Mouse (Mus musculus): Measurements from ENCODE around the gene Ern1. TPM values are rescaled to one million over a fixed set of nuclear protein-coding genes. Genes with fewer than 3 reads are reported as not detected.

Gene Ern1
- polyA plus RNA-seq, 1 experiment: 10.8 TPM

DNA sequence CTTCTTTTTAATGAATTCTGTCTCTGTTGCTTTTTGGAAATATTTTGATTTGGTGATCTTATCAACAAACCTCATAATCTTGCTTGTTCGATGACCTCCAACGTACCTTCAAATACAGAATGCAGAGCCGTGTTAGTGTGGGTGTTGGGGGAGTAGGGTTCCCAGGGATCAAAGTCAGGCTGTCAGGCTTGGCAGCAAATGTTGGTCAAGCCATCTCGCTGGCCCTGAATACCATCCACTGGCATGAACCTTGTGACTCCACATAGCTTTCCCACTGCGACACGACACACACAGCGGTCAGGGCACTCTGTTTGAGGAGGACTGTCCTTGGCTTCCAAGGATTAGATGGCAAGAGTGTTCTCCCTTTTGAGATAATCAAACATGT lies 24.3 kb upstream of the Ern1 start:
- TF ChIP-seq GATA1 (IDR thresholded peaks at IDR 0.05; ENCODE audit: low read length): no peak

DNA sequence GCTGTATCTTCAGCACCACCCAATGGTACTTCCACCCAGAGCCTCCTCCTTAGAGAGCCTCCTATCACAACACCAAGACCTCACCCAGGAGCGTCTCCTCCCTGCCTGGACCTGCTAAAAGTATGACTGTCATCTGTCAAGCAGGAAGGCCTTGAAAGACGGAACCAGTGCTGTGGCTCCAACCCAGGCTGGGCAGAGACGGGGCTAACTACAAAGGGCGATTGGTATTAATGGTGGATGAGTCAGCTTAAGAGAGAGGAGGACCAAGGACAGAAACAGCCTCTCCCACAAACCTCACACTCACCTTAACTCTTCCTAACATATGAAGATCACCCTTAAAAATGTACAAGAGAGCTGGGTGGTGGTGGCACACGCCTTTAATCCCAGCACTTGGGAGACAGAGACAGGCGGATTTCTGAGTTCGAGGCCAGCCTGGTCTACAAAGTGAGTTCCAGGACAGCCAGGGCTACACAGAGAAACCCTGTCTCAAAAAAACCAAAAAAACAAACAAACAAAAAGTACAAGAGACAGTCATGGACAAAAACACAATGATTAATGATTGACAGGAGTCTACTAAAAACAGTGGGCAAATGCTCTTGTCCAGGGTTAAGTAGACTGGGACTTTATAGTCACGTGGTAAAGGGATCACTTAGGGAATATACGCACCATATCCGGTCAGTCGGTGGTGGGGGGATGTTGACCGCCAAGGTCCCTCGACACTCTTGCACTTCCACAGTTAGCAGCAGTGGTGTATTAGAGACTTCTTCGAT lies 23.8 kb upstream of the Ern1 start:
- no peak for TF ChIP-seq GATA1 (IDR thresholded peaks at IDR 0.05; ENCODE audit: low read length)

DNA sequence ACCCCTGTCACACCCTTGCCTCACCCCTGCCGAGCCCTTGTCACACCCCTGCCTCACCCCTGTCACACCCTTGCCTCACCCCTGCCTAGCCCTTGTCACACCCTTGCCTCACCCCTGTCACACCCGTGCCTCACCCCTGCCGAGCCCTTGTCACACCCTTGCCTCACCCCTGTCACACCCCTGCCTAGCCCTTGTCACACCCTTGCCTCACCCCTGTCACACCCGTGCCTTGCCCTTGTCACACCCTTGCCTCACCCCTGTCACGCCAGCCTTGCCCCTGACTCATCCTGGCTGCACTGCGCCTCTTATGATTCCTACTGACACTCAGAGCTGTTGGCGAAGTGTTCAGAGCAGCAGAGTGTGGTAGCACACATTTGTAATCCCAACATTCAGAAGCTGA lies 20.0 kb upstream of the Ern1 start:
- no peak for TF ChIP-seq GATA1 (IDR thresholded peaks at IDR 0.05; ENCODE audit: low read length)

DNA sequence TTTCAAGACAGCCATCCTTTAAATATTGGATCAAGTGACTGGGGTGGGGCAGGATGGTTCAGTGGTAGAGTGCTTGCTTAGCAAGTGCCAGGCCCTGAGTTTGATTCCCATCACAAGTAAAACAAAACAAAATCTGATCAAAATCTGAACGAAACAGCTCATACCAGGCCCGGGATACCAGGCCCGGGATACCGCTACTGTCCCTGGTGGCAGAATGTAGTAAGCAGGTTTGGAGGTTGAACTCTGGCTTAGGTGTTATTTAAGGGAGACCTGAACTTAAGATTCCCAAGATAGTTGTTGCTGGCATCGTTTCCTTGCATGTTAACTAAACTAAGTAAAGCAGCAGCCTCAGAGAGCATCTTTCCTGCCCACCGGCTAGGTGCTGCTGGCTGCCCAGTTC lies 18.6 kb upstream of the Ern1 start:
- TF ChIP-seq GATA1 (IDR thresholded peaks at IDR 0.05; ENCODE audit: low read length): no peak

DNA sequence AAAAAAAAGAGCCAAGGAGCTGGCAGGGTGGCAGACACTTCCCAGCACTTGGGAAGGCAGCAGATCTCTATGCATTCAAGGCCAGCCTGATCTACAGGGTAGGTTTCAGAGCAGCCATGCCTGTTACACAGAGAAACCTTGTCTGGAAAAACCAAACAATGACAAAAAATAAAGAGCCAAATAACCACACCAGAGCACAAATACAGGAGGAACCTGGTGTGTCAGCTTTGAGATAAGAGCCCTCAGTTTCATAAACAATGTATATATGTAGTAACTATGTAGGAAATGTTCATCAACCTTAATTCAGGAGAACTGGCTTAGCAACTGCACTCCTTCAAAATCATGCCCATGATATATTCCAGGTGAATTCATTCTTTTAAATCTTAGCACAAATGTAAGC lies 16.5 kb upstream of the Ern1 start:
- no peak for TF ChIP-seq GATA1 (IDR thresholded peaks at IDR 0.05; ENCODE audit: low read length)

DNA sequence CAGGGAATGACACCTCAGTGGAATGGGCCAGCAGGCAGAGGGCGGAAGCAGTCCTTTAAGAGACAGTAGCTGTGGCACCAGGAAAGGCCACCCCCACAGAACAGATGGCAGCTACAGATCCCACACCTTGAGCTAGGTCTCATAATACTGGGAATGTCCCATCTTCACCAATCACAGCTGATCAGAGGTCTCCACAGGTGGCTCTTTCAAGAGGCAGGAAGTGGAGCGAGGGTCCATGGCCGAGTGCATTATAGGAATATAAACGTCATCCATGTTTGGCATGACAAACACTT lies 15.7 kb upstream of the Ern1 start:
- no peak for TF ChIP-seq GATA1 (IDR thresholded peaks at IDR 0.05; ENCODE audit: low read length)

DNA sequence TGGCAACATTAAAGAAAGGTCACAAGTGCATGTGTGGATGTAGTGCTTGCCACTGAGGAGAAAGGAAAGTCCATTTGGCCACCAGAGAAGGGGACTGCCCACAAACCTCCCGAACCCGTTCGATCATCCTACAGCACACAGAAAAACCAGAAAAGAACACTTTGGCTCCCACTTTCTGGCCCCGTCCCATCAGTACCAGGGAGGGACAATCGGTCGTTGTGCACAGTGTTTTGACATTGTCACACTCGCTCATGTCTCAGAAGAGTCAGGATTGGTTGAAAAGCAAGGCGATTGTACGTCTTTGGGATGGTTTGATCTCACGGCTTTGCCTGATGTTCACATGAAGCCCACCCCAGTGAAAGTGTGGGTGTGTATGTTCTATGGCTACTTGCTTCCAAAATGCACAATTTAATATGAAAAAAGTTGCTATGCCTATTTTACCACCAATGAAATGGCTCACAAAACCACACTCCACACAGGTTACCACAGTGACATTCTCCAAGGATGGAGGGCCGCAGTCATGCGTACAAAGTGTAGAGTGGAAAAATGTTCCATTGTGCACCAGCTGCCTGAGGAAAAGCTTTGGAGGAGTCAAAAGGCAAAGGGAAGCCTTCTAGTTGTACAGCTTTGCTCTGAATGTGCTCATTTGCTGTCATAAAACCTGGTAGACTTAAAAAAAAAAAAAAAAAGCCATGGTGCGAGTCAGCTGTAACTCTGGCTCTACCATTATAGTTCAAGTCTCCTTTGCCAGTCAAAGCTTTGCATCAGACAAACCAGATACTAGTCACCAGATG lies 15.2 kb upstream of the Ern1 start:
- TF ChIP-seq GATA1 (IDR thresholded peaks at IDR 0.05; ENCODE audit: low read length): no peak

DNA sequence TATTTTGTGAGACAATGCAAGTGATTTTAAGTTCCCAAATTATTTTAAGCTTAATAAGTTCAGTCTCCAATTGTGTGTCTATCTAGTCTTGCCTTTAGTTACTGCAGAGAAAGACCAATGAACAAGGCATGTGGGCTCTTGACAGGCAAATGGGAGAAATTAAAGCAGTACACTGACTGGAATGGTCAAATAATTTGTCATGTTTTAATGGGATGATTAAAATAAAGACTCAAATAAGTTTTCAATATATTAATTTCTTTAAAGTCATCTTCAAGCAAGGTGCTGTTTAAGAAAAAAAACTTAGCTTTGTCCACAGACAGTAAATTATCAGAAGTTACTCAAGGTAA lies 14.5 kb upstream of the Ern1 start:
- no peak for TF ChIP-seq GATA1 (IDR thresholded peaks at IDR 0.05; ENCODE audit: low read length)

DNA sequence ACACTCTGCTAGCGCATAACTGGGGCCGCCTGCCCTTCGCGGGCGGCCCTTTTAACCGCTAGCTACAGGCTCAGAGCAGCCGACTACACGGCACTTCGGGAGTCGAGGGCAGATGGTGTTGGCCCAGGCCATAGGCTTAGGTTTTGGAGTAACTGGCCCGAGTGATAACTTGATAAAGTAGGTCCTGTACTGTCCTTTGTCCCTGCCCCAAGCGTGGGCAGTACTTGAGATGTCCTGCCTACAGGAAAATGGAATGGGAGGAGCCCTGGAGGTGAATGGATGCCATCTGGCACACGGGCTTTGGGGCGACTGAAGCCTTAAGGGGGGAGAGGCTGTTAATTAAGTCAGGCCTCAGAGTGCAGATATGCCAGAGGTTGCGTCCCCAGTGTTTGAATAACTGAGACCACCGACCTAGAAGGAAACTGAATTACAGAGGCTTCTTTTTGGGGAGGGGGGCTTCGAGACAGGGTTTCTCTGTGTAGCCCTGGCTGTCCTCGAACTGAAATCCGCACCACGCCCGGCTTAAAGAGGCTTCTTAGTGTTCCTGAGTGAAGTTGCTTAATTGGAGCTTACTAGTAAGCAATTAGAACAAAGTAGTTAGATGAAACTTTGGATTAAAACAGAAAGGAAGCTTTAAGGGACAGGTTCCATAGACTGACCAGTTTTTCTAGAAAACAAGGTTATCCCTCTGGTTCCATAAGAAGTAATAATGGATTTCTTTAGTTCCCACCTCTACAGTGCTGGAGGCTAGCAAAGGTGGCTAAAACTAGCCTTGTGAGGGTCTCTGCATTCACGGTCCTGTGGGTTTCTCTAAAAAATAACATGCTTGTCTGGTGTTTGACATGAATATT lies 13.9 kb upstream of the Ern1 start:
- TF ChIP-seq GATA1 (IDR thresholded peaks at IDR 0.05; ENCODE audit: low read length): no peak

DNA sequence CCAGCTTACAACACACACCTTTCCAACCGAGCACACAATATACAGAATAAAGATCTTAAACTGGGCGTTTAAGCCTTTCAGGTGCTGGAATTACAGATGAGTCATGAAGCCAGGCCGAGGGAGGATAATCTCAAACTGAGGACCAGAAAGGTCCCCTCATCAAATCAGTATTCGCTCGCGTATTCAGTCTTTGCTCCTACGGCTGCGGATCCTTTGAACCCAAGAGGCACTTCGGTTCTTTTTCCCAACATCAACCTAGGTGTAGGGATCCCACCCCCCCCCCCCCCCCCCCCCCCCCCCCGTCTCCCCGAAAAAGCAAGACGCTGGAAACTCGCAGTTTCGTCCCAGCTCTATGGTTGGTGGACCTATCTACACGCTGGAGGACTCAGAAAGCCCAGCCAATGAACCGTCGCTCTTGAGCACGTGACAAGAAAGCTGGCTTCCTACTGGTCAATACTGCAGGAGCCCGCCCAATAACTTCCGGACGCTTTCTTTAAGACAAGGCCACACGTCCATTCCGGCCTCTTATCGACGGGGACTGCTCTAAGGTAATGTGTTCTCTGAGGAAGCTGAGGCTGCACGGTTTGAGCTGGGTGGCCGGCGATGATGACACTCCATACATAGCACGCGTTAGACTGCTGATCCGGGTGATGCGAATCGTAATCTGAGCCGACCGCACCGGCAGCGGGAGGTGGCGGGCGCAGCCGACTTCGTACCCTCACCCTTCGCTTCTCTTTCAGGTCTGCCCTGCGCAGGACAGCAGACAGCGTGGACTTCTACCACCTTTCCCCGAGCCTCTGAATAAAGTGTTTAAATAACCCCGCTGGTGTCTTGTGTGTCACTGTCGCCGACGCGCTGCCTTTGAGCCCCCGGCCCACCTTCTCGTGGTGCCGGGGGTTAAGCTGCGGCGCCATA lies 13.0 kb upstream of the Ern1 start:
- TF ChIP-seq GATA1 (IDR thresholded peaks at IDR 0.05; ENCODE audit: low read length): no peak

DNA sequence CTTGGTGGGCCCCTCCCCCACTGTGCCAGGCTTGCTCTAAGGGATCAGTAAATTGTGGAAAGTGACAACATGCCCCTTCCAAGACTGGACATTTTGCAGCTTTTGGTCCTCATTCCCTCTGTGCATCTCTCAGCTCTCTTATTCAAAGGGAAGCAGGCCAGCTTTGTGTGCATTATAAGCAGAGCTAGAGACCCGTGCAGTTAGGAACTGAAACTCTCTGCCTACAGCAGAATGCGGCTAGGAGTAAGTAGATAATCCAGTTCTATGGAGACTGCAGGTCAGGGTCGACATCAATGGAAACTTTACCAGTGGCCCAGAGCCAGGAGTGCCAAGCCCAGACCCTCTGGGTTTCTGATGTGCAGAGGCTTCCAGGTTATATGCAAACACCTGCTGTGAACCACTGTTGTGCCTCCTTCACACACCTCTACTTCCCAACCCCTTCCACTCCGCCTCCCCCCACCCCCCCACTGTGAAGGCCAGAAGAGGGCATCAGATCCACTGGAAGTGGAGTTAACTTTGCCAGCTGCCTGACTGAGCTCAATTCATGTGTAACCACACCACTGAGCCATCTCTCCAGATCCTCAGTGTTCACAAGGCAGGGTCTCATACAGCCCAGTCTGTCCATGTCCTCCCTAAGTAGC lies 11.2 kb upstream of the Ern1 start:
- TF ChIP-seq GATA1 (IDR thresholded peaks at IDR 0.05; ENCODE audit: low read length): no peak

DNA sequence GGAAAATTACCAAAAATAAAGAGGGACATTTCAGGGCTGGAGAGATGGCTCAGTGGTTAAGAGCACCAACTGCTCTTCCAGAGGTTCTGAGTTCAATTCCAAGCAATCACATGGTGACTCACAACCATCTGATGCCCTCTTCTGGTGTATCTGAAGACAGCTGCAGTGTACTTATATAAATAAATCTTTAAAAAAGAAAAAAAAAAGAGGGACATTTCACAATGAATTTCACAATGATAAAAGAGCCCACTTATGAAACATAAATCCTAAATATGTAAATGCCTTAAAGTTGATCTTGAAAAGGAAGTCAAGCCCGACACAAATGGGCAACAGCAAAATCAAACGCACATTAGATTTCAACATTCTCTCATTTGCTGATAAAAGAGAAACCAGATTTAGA lies 10.3 kb upstream of the Ern1 start:
- TF ChIP-seq GATA1 (IDR thresholded peaks at IDR 0.05; ENCODE audit: low read length): no peak

DNA sequence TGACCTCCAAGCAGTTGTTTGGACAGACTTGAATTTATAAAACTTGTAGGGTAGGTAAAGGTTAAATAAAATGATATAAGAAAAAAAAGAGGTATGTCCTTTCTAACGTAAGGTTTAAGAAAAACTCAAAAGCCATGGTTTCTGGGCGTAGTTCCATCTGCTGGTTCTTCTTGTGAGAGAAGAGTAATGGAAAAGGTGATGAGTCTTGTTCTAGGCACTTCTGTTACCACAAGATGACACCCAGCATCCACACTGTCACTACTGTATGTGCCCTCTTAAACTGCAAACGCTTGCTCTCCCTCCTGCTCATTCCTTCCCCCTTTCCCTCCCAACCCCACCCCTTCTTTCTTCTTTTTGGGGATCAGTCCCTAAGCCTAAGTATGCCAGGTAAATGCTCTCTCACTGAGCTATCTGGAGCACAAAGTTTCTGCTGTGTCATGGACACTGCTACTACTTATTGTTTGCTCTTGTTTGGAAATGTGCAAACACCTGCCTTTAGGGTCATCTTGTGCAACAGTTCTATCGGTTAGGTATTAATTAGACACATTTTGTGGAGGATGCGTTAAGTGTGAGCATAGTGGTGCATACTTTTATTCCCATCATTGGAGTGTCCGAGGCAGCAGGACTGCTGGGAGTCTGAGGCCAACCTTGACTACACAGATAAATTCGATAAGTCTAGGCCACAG lies 5.5 kb upstream of the Ern1 start:
- TF ChIP-seq GATA1 (IDR thresholded peaks at IDR 0.05; ENCODE audit: low read length): no peak

DNA sequence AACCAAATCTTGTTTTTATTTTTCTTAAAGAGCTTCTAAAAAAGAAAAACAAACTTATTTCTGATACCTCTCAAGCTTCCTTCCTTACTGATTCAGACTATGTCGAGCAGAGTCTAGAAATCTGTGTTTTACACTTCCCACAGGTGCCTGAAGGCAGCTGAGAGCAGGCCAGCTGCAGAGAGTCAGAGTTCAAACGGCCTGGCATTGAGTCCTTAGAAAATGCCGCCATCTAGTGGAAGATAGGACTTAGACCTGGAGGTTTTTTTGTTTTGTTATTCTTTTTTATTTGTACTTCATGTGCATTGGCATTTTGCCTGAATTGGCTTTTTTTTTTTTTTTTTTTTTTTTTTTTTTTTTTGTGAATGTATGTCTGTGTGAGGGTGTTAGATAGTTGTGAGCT lies 3.7 kb upstream of the Ern1 start:
- TF ChIP-seq GATA1 (IDR thresholded peaks at IDR 0.05; ENCODE audit: low read length): no peak

All from G1E-ER4 (cell line).